Mouse (Mus musculus): Measurements from ENCODE around the gene Mest. TPM values are rescaled to one million over a fixed set of nuclear protein-coding genes. Genes with fewer than 3 reads are reported as not detected.
A peak's percentile ranks its signal among the peaks of the same experiment; 100 is the strongest.

Mest gene
- polyA plus RNA-seq, 1 experiment from 2014 or later = 1,902 TPM

GRCm38 (mm10) chr6:30748358-30748910, 25.1 kb downstream of the Mest start:
- peaks cover 8% of the 10 kb centered on the region for H3K36me3 ChIP-seq (replicated peaks; ENCODE audit: control insufficient read depth, insufficient read depth, low read depth, low read length)
- no peak for DNase-seq (ENCODE audit: low spot score)

GRCm38 (mm10) chr6:30749042-30749689, 25.8 kb downstream of the Mest start:
- ATAC-seq (replicated peaks; ENCODE audit: insufficient number of reproducible peaks, low FRiP score, low TSS enrichment, low read depth) = peak; percentile 65; the same call in 1 of the 2 replicates
- 34% methylated on average over 2 of the region's 2 CpGs for WGBS
- peaks cover 8% of the 10 kb centered on the region for H3K36me3 ChIP-seq (replicated peaks; ENCODE audit: control insufficient read depth, insufficient read depth, low read depth, low read length)
- H3K27ac ChIP-seq (replicated peaks; ENCODE audit: low read depth, low read length) = no peak overlapping the region
- H3K9ac ChIP-seq (replicated peaks; ENCODE audit: low read length) = no peak overlapping the region
- H3K4me2 ChIP-seq (ENCODE audit: low read depth, low read length) = no peak overlapping the region
- no peak for DNase-seq (ENCODE audit: low spot score)
- H3K9me3 ChIP-seq (replicated peaks; ENCODE audit: control insufficient read depth, low read length) = no peaks in the 10 kb centered on the region
- H3K4me1 ChIP-seq (ENCODE audit: control insufficient read depth, insufficient read depth, low read length) = no peaks in the 10 kb centered on the region
- H3K27me3 ChIP-seq (ENCODE audit: control insufficient read depth, insufficient read depth, low read length) = no peaks in the 10 kb centered on the region
- H3K4me3 ChIP-seq (ENCODE audit: low read depth, low read length) = no peak overlapping the region

More at GRCm38 (mm10) chr6:30748358-30748910, 25.1 kb downstream of the Mest start:
- no peak overlapping the region for H3K4me3 ChIP-seq (ENCODE audit: low read depth, low read length)
- H3K9ac ChIP-seq (replicated peaks; ENCODE audit: low read length) = no peak overlapping the region
- H3K4me1 ChIP-seq (ENCODE audit: control insufficient read depth, insufficient read depth, low read length) = no peaks in the 10 kb centered on the region
- H3K4me2 ChIP-seq (ENCODE audit: low read depth, low read length) = no peak overlapping the region
- no peaks in the 10 kb centered on the region for H3K27me3 ChIP-seq (ENCODE audit: control insufficient read depth, insufficient read depth, low read length)
- 70% methylated on average over 6 of the region's 6 CpGs for WGBS
- no peak for ATAC-seq (replicated peaks; ENCODE audit: insufficient number of reproducible peaks, low FRiP score, low TSS enrichment, low read depth)
- no peak overlapping the region for H3K27ac ChIP-seq (replicated peaks; ENCODE audit: low read depth, low read length)
- no peaks in the 10 kb centered on the region for H3K9me3 ChIP-seq (replicated peaks; ENCODE audit: control insufficient read depth, low read length)

- no peak overlapping the region for H3K9ac ChIP-seq (replicated peaks; ENCODE audit: low read length)
- H3K4me2 ChIP-seq (ENCODE audit: low read depth, low read length) = no peak overlapping the region
- H3K4me1 ChIP-seq (ENCODE audit: control insufficient read depth, insufficient read depth, low read length) = no peaks in the 10 kb centered on the region
- ATAC-seq (replicated peaks; ENCODE audit: insufficient number of reproducible peaks, low FRiP score, low TSS enrichment, low read depth) (peak; percentile 70; the same call in 1 of the 2 replicates), DNase-seq (ENCODE audit: low spot score) (no peak)
- 0 out of 2 replicates have a peak overlapping the region, but pooled peaks have one; percentile 8 for H3K27ac ChIP-seq (replicated peaks; ENCODE audit: low read depth, low read length)
- WGBS = 62% methylated on average over 1 of the region's 1 CpGs
- H3K27me3 ChIP-seq (ENCODE audit: control insufficient read depth, insufficient read depth, low read length) = no peaks in the 10 kb centered on the region
- H3K36me3 ChIP-seq (replicated peaks; ENCODE audit: control insufficient read depth, insufficient read depth, low read depth, low read length) = peaks cover 8% of the 10 kb centered on the region
- no peak overlapping the region for H3K4me3 ChIP-seq (ENCODE audit: low read depth, low read length)
- no peaks in the 10 kb centered on the region for H3K9me3 ChIP-seq (replicated peaks; ENCODE audit: control insufficient read depth, low read length)
These were observed 26.5 kb downstream of the Mest start for GRCm38 (mm10) chr6:30749892-30750291.

- 80% methylated on average over 6 of the region's 6 CpGs for WGBS
- Histone ChIP-seq H3K4me1 (ENCODE audit: control insufficient read depth, insufficient read depth, low read length) (no peaks in the 10 kb centered on the region), H3K36me3 (replicated peaks; ENCODE audit: control insufficient read depth, insufficient read depth, low read depth, low read length) (peaks cover 8% of the 10 kb centered on the region), H3K4me2 (ENCODE audit: low read depth, low read length) (no peak overlapping the region), H3K9ac (replicated peaks; ENCODE audit: low read length) (no peak overlapping the region), H3K27me3 (ENCODE audit: control insufficient read depth, insufficient read depth, low read length) (no peaks in the 10 kb centered on the region), H3K4me3 (ENCODE audit: low read depth, low read length) (no peak overlapping the region), H3K27ac (replicated peaks; ENCODE audit: low read depth, low read length) (no peak overlapping the region), H3K9me3 (replicated peaks; ENCODE audit: control insufficient read depth, low read length) (no peaks in the 10 kb centered on the region)
- ATAC-seq (replicated peaks; ENCODE audit: insufficient number of reproducible peaks, low FRiP score, low TSS enrichment, low read depth) (no peak), DNase-seq (ENCODE audit: low spot score) (no peak)
These were observed 27.1 kb downstream of the Mest start for GRCm38 (mm10) chr6:30750482-30750881.

GRCm38 (mm10) chr6:30751209-30751608, 27.9 kb downstream of the Mest start:
- ATAC-seq (replicated peaks; ENCODE audit: insufficient number of reproducible peaks, low FRiP score, low TSS enrichment, low read depth) = no peak
- Histone ChIP-seq H3K9ac (replicated peaks; ENCODE audit: low read length) (no peak overlapping the region), H3K36me3 (replicated peaks; ENCODE audit: control insufficient read depth, insufficient read depth, low read depth, low read length) (peaks cover 8% of the 10 kb centered on the region), H3K4me2 (ENCODE audit: low read depth, low read length) (no peak overlapping the region), H3K4me1 (ENCODE audit: control insufficient read depth, insufficient read depth, low read length) (no peaks in the 10 kb centered on the region), H3K27ac (replicated peaks; ENCODE audit: low read depth, low read length) (no peak overlapping the region), H3K9me3 (replicated peaks; ENCODE audit: control insufficient read depth, low read length) (no peaks in the 10 kb centered on the region), H3K27me3 (ENCODE audit: control insufficient read depth, insufficient read depth, low read length) (no peaks in the 10 kb centered on the region), H3K4me3 (ENCODE audit: low read depth, low read length) (no peak overlapping the region)
- no peak for DNase-seq (ENCODE audit: low spot score)
- 84% methylated on average over 2 of the region's 2 CpGs for WGBS

MicroRNAs within 50 kb of the gene (microRNA counts, 519-probe panel; counts per million panel counts)
- microRNA mmu-miR-335-3p = 4,662 counts per million, percentile 79 among the panel's probes with 10 or more counts
- 5,736 counts per million, percentile 95 among the panel's probes with 10 or more counts for microRNA mmu-miR-335-5p

Small RNA genes lying within 50 kb of the gene (microRNA-seq; reads per million reads assigned to microRNA genes)
- 91,320 reads per million, percentile 100 among the genes with 10 or more reads in this experiment for gene Mir335 (ENCODE audit: borderline number of aligned reads)

Other genes with a start within 250 kb of the Mest start
- gene Tmem209, start 213.8 kb upstream of the Mest start, polyA plus RNA-seq (2014; fragmentation: Nextera tagmentation; extraction: Ambion mirVana) = 44.1 TPM in 2 replicates
- gene Ssmem1, start 213.7 kb upstream of the Mest start, polyA plus RNA-seq (2014; fragmentation: Nextera tagmentation; extraction: Ambion mirVana) = 0.15 and 0.36 TPM in 2 replicates
- gene Cpa2, start 182.0 kb upstream of the Mest start, polyA plus RNA-seq (2014; fragmentation: Nextera tagmentation; extraction: Ambion mirVana) = 9.1 and 10.5 TPM in 2 replicates
- gene Cpa4, start 155.2 kb upstream of the Mest start, polyA plus RNA-seq (2014; fragmentation: Nextera tagmentation; extraction: Ambion mirVana) = 1.4 TPM in 2 replicates
- gene Cpa5, start 112.5 kb upstream of the Mest start, polyA plus RNA-seq (2014; fragmentation: Nextera tagmentation; extraction: Ambion mirVana) = 0.22 and 0.27 TPM in 2 replicates
- 0.17 and 0.21 TPM in 2 replicates for gene Cpa1, start 84.3 kb upstream of the Mest start, polyA plus RNA-seq (2014; fragmentation: Nextera tagmentation; extraction: Ambion mirVana)
- 23.7 and 28.1 TPM in 2 replicates for gene Cep41, start 29.8 kb upstream of the Mest start, polyA plus RNA-seq (2014; fragmentation: Nextera tagmentation; extraction: Ambion mirVana)
- 33.8 and 35.6 TPM in 2 replicates for gene Copg2, start 173.2 kb downstream of the Mest start, polyA plus RNA-seq (2014; fragmentation: Nextera tagmentation; extraction: Ambion mirVana)
- not detected in 2 replicates for gene Tsga13, start 192.0 kb downstream of the Mest start, polyA plus RNA-seq (2014; fragmentation: Nextera tagmentation; extraction: Ambion mirVana)
- gene Klf14, start 235.5 kb downstream of the Mest start, polyA plus RNA-seq (2014; fragmentation: Nextera tagmentation; extraction: Ambion mirVana) = 2.0 and 2.9 TPM in 2 replicates